Mouse (Mus musculus) heart, embryonic 12.5 days (tissue): ENCODE results near the gene Armc12. TPM values are rescaled to one million over a fixed set of nuclear protein-coding genes. Genes with fewer than 3 reads are reported as not detected.
A peak's percentile ranks its signal among the peaks of the same experiment; 100 is the strongest.

Source experiments
- ATAC-seq: fragments of 200-750 bp; cut with Nextera tagmentation; 2 replicates; pipeline ENCODE4 v1.8.0; 2017; ENCODE audit warnings: moderate TSS enrichment, moderate library complexity; ENCODE audit not compliant: insufficient number of reproducible peaks, low FRiP score
- H3K27ac ChIP-seq: fragments of 300-500 bp; sonication (generic); 2 replicates; pipeline ENCODE4 v1.5.1; 2016; ENCODE audit warnings: mild to moderate bottlenecking, moderate library complexity; ENCODE audit not compliant: poor library complexity, severe bottlenecking
- H3K27me3 ChIP-seq: fragments of 300-500 bp; sonication (generic); replicated peaks from 2 replicates; pipeline ENCODE4 v1.6.1; 2016; ENCODE audit warnings: mild to moderate bottlenecking, moderate library complexity
- H3K36me3 ChIP-seq: fragments of 300-500 bp; sonication (generic); 2 replicates; pipeline ENCODE4 v1.6.1; 2016; ENCODE audit warnings: mild to moderate bottlenecking, moderate library complexity
- H3K4me1 ChIP-seq: fragments of 300-500 bp; sonication (generic); replicated peaks from 2 replicates; pipeline ENCODE4 v1.6.1; 2016; ENCODE audit warnings: mild to moderate bottlenecking
- H3K4me2 ChIP-seq: fragments of 300-500 bp; sonication (generic); 2 replicates; pipeline ENCODE4 v1.6.1; 2016; ENCODE audit warnings: mild to moderate bottlenecking, moderate library complexity
- H3K4me3 ChIP-seq: fragments of 300-500 bp; sonication (generic); 2 replicates; pipeline ENCODE4 v1.5.1; 2016; ENCODE audit warnings: mild to moderate bottlenecking
- H3K9ac ChIP-seq: fragments of 300-500 bp; sonication (generic); 2 replicates; pipeline ENCODE4 v1.6.1; 2016; ENCODE audit warnings: mild to moderate bottlenecking, moderate library complexity
- H3K9me3 ChIP-seq: fragments of 300-500 bp; sonication (generic); replicated peaks from 2 replicates; pipeline ENCODE4 v1.6.1; 2016; ENCODE audit warnings: mild to moderate bottlenecking, moderate library complexity
- WGBS: fragments of 180-500 bp; shearing (Covaris S2); methylation state at CpG from one replicate; pipeline ENCODE4 v1.1.7; 2016; 5-methylcytosine and 5-hydroxymethylcytosine counted together
- polyA plus RNA-seq: library from polyadenylated mRNA; unstranded; fragments of >200 nt; fragmentation: Nextera tagmentation; extraction: Ambion mirVana; gene quantifications from 2 replicates; pipeline ENCODE4 v1.2.1, GENCODE M21; 2016

Gene Armc12
- polyA plus RNA-seq, 1 experiment from 2014 or later, result not detected

DNA sequence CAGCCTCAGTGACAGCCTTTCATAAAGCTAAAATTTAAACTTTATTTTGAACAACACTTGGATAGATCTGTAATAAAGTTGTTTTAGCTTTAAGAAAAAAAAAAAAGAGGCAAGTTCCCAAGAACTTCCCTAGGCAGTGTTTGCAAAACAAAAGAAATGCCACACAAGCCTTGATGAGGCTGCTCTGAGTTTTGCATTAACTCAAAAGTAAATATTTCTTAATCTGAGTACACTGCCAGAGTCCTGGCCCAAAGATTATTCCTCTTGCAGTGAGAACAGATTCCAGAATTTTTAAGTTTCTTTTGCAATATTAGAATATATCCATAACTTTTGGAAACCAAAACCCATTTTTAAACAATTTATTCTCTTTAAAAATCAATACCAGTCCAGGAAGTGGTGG lies 34.6 kb downstream of the Armc12 start:
- Histone ChIP-seq H3K36me3 (no peaks in the 10 kb centered on the region), H3K4me1 (0 out of 2 replicates have a peak, but pooled peaks cover 2% of the 10 kb centered on the region)
- no peak for ATAC-seq

GRCm38 (mm10) chr17:28567541-28567940 lies 36.9 kb downstream of the Armc12 start:
- Histone ChIP-seq H3K27ac (no peak overlapping the region), H3K36me3 (no peaks in the 10 kb centered on the region), H3K4me2 (no peak overlapping the region), H3K4me3 (no peak overlapping the region), H3K9me3 (no peaks in the 10 kb centered on the region), H3K27me3 (no peaks in the 10 kb centered on the region), H3K9ac (no peak overlapping the region), H3K4me1 (no peaks in the 10 kb centered on the region)
- ATAC-seq, result no peak
- 52% methylated on average over 3 of the region's 3 CpGs for WGBS

More for the DNA sequence above, 34.6 kb downstream of the Armc12 start:
- Histone ChIP-seq H3K4me2 (no peak overlapping the region), H3K9ac (no peak overlapping the region), H3K4me3 (no peak overlapping the region), H3K9me3 (no peaks in the 10 kb centered on the region), H3K27me3 (no peaks in the 10 kb centered on the region), H3K27ac (no peak overlapping the region)

DNA sequence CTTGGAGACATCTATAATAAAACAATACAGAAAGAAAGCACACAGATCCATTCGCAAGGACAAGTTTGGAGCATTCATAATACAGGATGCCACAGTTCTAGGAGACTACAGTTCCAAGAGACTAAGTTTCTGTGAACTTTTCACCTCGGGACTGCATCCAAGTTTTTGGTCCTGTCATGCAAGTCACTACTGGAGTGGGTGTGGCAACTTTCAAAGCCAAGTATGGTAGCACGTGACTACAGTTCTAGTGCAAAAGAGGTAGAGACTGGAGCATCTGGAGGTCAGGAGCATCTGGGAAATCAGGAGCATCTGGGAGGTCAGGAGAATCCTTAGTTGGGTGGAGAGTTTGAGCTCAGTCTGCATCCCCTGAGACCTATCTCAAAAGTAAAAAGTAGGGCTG lies 41.3 kb downstream of the Armc12 start:
- Histone ChIP-seq H3K4me3 (no peak overlapping the region), H3K4me1 (peaks cover 10% of the 10 kb centered on the region), H3K27me3 (peaks cover 6% of the 10 kb centered on the region; the same call in 1 of the 2 replicates), H3K36me3 (no peaks in the 10 kb centered on the region), H3K27ac (no peak overlapping the region), H3K9ac (no peak overlapping the region), H3K9me3 (no peaks in the 10 kb centered on the region), H3K4me2 (no peak overlapping the region)
- 72% methylated on average over 3 of the region's 3 CpGs for WGBS
- no peak for ATAC-seq

GRCm38 (mm10) chr17:28572521-28572920 lies 41.9 kb downstream of the Armc12 start:
- peaks cover 6% of the 10 kb centered on the region; the same call in 1 of the 2 replicates for H3K27me3 ChIP-seq
- H3K27ac ChIP-seq, result no peak overlapping the region
- H3K9me3 ChIP-seq, result no peaks in the 10 kb centered on the region
- 78% methylated on average over 7 of the region's 7 CpGs for WGBS
- H3K36me3 ChIP-seq, result no peaks in the 10 kb centered on the region
- no peak overlapping the region for H3K9ac ChIP-seq
- ATAC-seq, result no peak
- no peak overlapping the region for H3K4me3 ChIP-seq
- H3K4me2 ChIP-seq, result no peak overlapping the region
- peaks cover 10% of the 10 kb centered on the region for H3K4me1 ChIP-seq

GRCm38 (mm10) chr17:28572941-28573340 lies 42.3 kb downstream of the Armc12 start:
- Histone ChIP-seq H3K4me2 (no peak overlapping the region), H3K4me1 (peaks cover 10% of the 10 kb centered on the region), H3K27me3 (peaks cover 10% of the 10 kb centered on the region; the same call in 1 of the 2 replicates), H3K9me3 (no peaks in the 10 kb centered on the region), H3K36me3 (no peaks in the 10 kb centered on the region), H3K9ac (no peak overlapping the region), H3K4me3 (no peak overlapping the region), H3K27ac (no peak overlapping the region)
- ATAC-seq, result no peak
- 70% methylated on average over 6 of the region's 6 CpGs for WGBS

DNA sequence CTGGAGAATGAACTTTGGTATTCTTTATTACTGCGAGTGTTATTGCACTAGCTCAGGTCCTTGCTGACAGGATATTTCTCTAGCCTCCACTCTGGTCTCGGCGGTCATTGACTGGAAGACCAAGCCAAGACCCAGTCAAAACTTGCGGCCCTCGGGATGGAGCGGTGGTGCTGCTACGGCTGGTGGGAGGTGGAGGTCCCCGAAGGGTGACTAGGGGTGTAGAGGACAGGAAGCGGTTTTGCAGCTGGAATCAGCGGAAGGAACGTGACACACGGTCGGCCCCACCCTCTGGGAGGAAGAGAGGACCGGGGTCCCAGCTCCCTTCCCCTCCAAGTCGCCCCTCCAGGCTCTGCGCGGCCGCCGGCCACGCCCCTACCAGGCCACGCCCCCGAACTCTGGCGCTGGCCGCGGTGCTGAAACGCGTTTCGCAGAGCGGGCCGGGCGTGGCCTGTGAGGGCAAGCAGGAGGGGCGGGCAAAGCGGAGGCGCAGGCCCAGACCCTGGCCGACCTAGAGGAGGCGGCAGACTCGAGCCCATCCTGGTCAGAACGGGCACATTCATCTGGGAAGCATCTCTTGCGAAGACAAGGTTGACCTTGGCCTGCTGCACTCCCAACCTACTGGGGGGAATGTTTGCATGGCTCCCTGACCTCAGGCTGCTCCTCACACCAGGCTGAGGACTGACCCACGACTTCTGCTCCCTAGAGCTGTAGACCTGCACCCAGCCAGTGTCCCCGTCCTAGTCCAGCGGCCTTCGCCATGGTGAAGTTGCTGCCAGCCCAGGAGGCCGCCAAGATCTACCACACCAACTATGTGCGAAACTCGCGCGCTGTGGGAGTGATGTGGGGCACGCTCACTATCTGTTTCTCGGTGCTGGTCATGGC lies 44.9 kb downstream of the Armc12 start, which contains the start of gene Lhfpl5:
Gene Lhfpl5, plus strand, starts transcription at position 398 of the 882 bp plus-strand sequence.
- no peaks in the 10 kb centered on the region for H3K9me3 ChIP-seq
- peak within 1 kb of the TSS; percentile 34; the same call in 1 of the 2 replicates for H3K4me3 ChIP-seq
- WGBS, result 15% methylated on average over 50 of the region's 50 CpGs
- peaks cover 10% of the 10 kb centered on the region for H3K4me1 ChIP-seq
- H3K4me2 ChIP-seq, result peak within 1 kb of the TSS; percentile 67
- peaks cover 10% of the 10 kb centered on the region; the same call in 1 of the 2 replicates for H3K27me3 ChIP-seq
- no peak within 1 kb of the TSS for H3K9ac ChIP-seq
- ATAC-seq, result peak; percentile 70
- H3K36me3 ChIP-seq, result no peaks in the 10 kb centered on the region
- no peak within 1 kb of the TSS for H3K27ac ChIP-seq

- Histone ChIP-seq H3K4me3 (no peak overlapping the region), H3K27ac (no peak overlapping the region), H3K4me2 (no peak overlapping the region), H3K36me3 (no peaks in the 10 kb centered on the region), H3K9ac (no peak overlapping the region), H3K9me3 (no peaks in the 10 kb centered on the region), H3K27me3 (peaks cover 10% of the 10 kb centered on the region; the same call in 1 of the 2 replicates), H3K4me1 (peaks cover 6% of the 10 kb centered on the region)
- 5% methylated on average over 9 of the region's 9 CpGs for whole genome bisulfite sequencing
- ATAC-seq, result no peak
These were observed 49.8 kb downstream of the Armc12 start for GRCm38 (mm10) chr17:28580396-28580795.

- 46% methylated on average over 2 of the region's 2 CpGs for WGBS
- no peak overlapping the region for H3K9ac ChIP-seq
- no peaks in the 10 kb centered on the region; the same call in 1 of the 2 replicates for H3K4me1 ChIP-seq
- H3K9me3 ChIP-seq, result no peaks in the 10 kb centered on the region
- no peak overlapping the region for H3K4me3 ChIP-seq
- no peak overlapping the region for H3K27ac ChIP-seq
- ATAC-seq, result no peak
- H3K27me3 ChIP-seq, result peaks cover 7% of the 10 kb centered on the region; the same call in 1 of the 2 replicates
- no peak overlapping the region for H3K4me2 ChIP-seq
- H3K36me3 ChIP-seq, result no peaks in the 10 kb centered on the region
These were observed 50.5 kb downstream of the Armc12 start for GRCm38 (mm10) chr17:28581056-28581455.

DNA sequence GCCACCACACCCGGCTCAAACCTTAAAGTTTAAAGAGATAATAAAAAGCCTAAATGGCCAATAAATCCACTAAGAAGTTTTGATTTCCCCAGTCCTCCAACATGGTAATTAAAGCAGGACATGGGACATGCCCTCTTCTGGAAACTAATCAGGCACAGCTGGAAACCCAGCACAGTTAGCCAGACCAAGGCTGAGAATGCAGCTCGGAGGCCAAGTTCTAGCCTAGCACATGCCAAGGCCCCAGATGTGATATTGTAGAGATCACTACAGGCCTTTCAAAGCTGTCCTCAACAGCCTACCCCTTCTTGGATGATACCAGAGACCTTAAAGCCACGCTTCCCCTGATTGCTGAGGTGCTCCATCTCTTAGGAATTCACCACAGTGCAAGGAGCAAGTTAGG lies 55.9 kb downstream of the Armc12 start:
- no peak overlapping the region for H3K4me3 ChIP-seq
- H3K9ac ChIP-seq, result no peak overlapping the region
- H3K27me3 ChIP-seq, result no peaks in the 10 kb centered on the region
- no peaks in the 10 kb centered on the region for H3K9me3 ChIP-seq
- no peak overlapping the region for H3K4me2 ChIP-seq
- H3K4me1 ChIP-seq, result peaks cover 3% of the 10 kb centered on the region; the same call in 1 of the 2 replicates
- H3K27ac ChIP-seq, result no peak overlapping the region
- WGBS, result 84% methylated on average over 3 of the region's 3 CpGs
- ATAC-seq, result no peak
- H3K36me3 ChIP-seq, result peaks cover 38% of the 10 kb centered on the region

DNA sequence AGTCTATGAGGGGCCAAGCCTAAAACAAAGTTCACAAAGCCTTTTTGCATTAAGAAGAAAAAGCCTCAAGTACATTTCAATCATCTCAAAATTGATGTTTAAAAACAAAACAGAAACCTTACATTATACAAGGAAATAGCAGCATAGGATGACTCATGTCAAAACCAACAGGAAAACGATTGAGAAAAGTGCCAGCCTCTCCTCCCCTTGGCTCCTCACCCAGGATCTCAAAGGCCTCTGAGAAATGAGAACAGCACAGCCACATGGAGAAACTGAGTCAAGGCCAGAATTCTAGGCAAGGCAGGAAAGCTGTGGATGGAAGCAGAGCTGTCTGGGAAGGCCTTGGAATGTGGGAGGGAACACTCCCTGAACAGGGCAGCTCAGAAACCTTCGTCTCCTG lies 58.0 kb downstream of the Armc12 start:
- WGBS, result 76% methylated on average over 2 of the region's 2 CpGs
- no peaks in the 10 kb centered on the region for H3K27me3 ChIP-seq
- no peaks in the 10 kb centered on the region for H3K9me3 ChIP-seq
- H3K27ac ChIP-seq, result no peak overlapping the region
- peaks cover 11% of the 10 kb centered on the region for H3K4me1 ChIP-seq
- peaks cover 59% of the 10 kb centered on the region for H3K36me3 ChIP-seq
- ATAC-seq, result no peak
- no peak overlapping the region for H3K4me2 ChIP-seq
- no peak overlapping the region for H3K9ac ChIP-seq
- H3K4me3 ChIP-seq, result no peak overlapping the region
